Mouse (Mus musculus): ENCODE data around the gene Il6ra. TPM values are rescaled to one million over a fixed set of nuclear protein-coding genes. Genes with fewer than 3 reads are reported as not detected.

The Il6ra gene
- polyA plus RNA-seq, 1 experiment from 2014 or later = 1.1 TPM

DNA sequence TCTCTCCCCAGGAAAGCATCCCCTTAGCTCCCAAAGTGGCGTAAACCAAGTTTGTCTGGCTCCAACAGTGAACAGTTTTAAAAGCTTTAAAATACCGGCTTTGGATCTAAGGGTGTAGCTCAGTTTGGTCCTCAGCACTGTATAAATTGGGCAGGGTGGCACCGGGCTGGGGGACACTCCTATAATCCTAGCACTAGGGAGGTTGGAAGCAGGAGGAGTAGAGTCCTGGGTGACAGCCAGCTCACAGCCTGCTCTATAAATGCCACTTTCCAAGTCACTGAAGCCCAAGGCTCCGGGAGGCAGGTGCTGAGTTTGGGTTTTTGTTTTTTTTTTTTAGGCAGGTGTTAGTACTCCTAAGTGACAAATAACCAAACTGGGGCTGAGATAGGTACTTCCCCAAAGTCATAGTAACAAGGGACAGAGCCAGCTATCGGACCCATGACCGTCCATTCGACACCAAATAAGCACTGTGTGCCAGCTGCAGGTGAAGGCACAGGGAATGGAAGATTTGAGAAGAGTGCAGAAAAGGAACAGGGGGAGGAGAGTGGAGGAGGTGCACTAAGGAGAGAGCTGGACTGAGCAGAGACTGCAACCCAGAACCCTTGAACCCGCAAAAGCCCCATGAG lies 30.3 kb downstream of the Il6ra start:
- ATAC-seq (replicated peaks; ENCODE audit: low FRiP score) = no peak
- Histone ChIP-seq H3K27me3 (no peaks in the 10 kb centered on the region), H3K36me3 (no peaks in the 10 kb centered on the region), H3K4me2 (no peak overlapping the region), H3K4me1 (0 out of 2 replicates have a peak, but pooled peaks cover 2% of the 10 kb centered on the region), H3K9ac (no peak overlapping the region), H3K27ac (no peak overlapping the region), H3K4me3 (replicated peaks) (no peak overlapping the region), H3K9me3 (replicated peaks) (no peaks in the 10 kb centered on the region)
- 73% methylated on average over 8 of the region's 8 CpGs for WGBS

GRCm38 (mm10) chr3:89880036-89880851 lies 32.8 kb downstream of the Il6ra start:
- H3K9ac ChIP-seq = no peak overlapping the region
- H3K4me1 ChIP-seq = peaks cover 5% of the 10 kb centered on the region; the same call in 1 of the 2 replicates
- WGBS = 62% methylated on average over 5 of the region's 5 CpGs
- H3K4me3 ChIP-seq (replicated peaks) = no peak overlapping the region
- no peaks in the 10 kb centered on the region for H3K27me3 ChIP-seq
- no peak for ATAC-seq (replicated peaks; ENCODE audit: low FRiP score)
- H3K4me2 ChIP-seq = no peak overlapping the region
- no peaks in the 10 kb centered on the region for H3K36me3 ChIP-seq
- H3K9me3 ChIP-seq (replicated peaks) = no peaks in the 10 kb centered on the region
- no peak overlapping the region for H3K27ac ChIP-seq

DNA sequence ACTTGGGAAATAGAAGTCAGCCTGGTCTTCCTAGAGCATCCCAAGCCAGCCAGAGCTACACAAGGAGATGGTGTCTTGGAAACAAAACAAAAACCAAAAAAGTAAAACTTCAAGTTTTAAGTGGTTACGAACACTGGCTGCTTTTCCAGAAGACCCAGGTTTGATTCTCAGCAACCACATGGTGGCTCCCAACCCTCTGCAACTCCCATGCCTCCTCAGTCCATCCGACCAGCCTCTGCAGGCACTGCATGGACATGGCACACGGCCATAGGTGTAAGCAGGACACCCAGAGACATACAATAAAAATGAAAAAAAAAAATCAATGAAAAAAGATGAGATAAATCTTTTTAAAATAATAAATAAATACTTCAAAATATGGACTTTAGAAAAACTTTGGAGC lies 33.7 kb downstream of the Il6ra start:
- no peaks in the 10 kb centered on the region for H3K27me3 ChIP-seq
- H3K4me1 ChIP-seq = peaks cover 5% of the 10 kb centered on the region; the same call in 1 of the 2 replicates
- no peaks in the 10 kb centered on the region for H3K9me3 ChIP-seq (replicated peaks)
- ATAC-seq (replicated peaks; ENCODE audit: low FRiP score) = no peak
- H3K4me3 ChIP-seq (replicated peaks) = no peak overlapping the region
- H3K4me2 ChIP-seq = no peak overlapping the region
- WGBS = 63% methylated on average over 3 of the region's 3 CpGs
- no peak overlapping the region for H3K9ac ChIP-seq
- no peak overlapping the region for H3K27ac ChIP-seq
- no peaks in the 10 kb centered on the region for H3K36me3 ChIP-seq

GRCm38 (mm10) chr3:89878456-89878855 lies 34.5 kb downstream of the Il6ra start:
- 58% methylated on average over 3 of the region's 3 CpGs for WGBS
- no peaks in the 10 kb centered on the region for H3K27me3 ChIP-seq
- peaks cover 3% of the 10 kb centered on the region; the same call in 1 of the 2 replicates for H3K4me1 ChIP-seq
- no peak overlapping the region for H3K9ac ChIP-seq
- no peak overlapping the region for H3K4me2 ChIP-seq
- ATAC-seq (replicated peaks; ENCODE audit: low FRiP score) = no peak
- no peak overlapping the region for H3K27ac ChIP-seq
- no peaks in the 10 kb centered on the region for H3K36me3 ChIP-seq
- H3K9me3 ChIP-seq (replicated peaks) = no peaks in the 10 kb centered on the region
- no peak overlapping the region for H3K4me3 ChIP-seq (replicated peaks)

DNA sequence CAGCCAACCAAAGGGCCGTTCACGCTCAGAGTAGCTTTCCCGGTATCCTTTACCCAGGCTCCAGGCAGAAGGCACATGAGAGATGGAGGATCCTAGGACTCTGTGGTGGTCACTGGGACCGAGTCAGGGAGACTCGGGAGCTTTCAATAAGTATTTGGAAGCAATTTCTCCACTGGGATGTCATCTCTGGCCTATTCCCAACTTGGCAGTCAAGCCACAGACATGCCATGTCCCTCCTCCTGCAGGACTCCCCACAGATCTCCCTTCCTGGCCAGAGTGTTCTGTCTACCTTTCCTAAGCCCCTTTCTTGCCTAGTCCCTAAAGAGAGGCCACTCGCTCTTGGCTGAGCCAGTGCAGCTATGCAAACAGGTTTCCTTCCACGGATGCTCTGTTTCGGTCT lies 35.9 kb downstream of the Il6ra start:
- H3K27me3 ChIP-seq = no peaks in the 10 kb centered on the region
- H3K4me1 ChIP-seq = peaks cover 10% of the 10 kb centered on the region
- 0 out of 2 replicates have a peak, but pooled peaks cover 4% of the 10 kb centered on the region for H3K9me3 ChIP-seq (replicated peaks)
- no peak overlapping the region for H3K9ac ChIP-seq
- ATAC-seq (replicated peaks; ENCODE audit: low FRiP score) = no peak
- H3K4me3 ChIP-seq (replicated peaks) = no peak overlapping the region
- no peaks in the 10 kb centered on the region for H3K36me3 ChIP-seq
- WGBS = 81% methylated on average over 8 of the region's 8 CpGs
- no peak overlapping the region for H3K27ac ChIP-seq
- H3K4me2 ChIP-seq = no peak overlapping the region

DNA sequence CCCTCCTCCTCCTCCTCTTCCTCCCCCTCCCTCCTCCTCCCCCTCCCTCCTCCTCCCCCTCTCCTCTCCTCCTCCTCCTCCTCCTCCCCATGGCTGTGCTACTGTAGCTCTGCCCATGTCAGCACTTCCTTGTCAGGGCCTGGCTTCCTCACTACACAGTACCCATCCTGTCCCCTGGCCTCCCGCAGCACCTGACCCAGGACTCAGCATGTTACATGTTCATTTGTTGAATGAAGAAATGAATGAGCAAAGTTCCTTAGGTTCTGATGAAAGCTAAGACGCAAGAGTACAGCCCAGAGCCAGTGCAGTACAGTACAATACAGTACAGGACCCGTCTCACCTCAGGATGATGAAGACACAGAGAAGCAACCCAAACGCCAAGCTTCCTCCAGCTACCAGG lies 36.5 kb downstream of the Il6ra start:
- Histone ChIP-seq H3K27me3 (no peaks in the 10 kb centered on the region), H3K4me2 (no peak overlapping the region), H3K4me3 (replicated peaks) (no peak overlapping the region), H3K4me1 (peaks cover 14% of the 10 kb centered on the region), H3K9me3 (replicated peaks) (0 out of 2 replicates have a peak, but pooled peaks cover 4% of the 10 kb centered on the region), H3K36me3 (no peaks in the 10 kb centered on the region), H3K27ac (no peak overlapping the region), H3K9ac (no peak overlapping the region)
- ATAC-seq (replicated peaks; ENCODE audit: low FRiP score) = no peak
- 68% methylated on average over 4 of the region's 4 CpGs for WGBS

DNA sequence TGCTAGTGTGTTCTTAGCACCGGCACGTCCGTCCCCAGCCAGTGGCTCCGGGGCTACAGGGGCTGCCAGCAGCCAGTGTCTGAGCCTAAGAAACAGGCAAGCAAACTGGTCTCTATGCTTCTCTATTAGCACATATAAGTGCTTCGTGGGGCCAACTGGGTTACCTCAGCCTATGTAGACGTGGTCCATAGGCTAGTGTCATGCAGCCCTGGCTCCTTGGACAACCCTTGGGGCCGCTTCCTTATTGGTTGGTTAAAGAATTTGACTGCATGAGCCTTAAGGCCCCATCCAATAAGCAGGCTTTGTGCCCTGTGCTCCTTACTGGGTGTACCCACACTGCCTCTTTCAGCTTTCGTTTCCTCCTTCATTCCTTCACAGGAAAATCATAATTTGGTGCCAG lies 37.2 kb downstream of the Il6ra start:
- no peak for ATAC-seq (replicated peaks; ENCODE audit: low FRiP score)
- 87% methylated on average over 8 of the region's 8 CpGs for WGBS
- 0 out of 2 replicates have a peak, but pooled peaks cover 4% of the 10 kb centered on the region for H3K9me3 ChIP-seq (replicated peaks)
- H3K27ac ChIP-seq = no peak overlapping the region
- peaks cover 20% of the 10 kb centered on the region for H3K4me1 ChIP-seq
- H3K4me2 ChIP-seq = no peak overlapping the region
- no peaks in the 10 kb centered on the region for H3K27me3 ChIP-seq
- H3K9ac ChIP-seq = no peak overlapping the region
- H3K36me3 ChIP-seq = no peaks in the 10 kb centered on the region
- no peak overlapping the region for H3K4me3 ChIP-seq (replicated peaks)

DNA sequence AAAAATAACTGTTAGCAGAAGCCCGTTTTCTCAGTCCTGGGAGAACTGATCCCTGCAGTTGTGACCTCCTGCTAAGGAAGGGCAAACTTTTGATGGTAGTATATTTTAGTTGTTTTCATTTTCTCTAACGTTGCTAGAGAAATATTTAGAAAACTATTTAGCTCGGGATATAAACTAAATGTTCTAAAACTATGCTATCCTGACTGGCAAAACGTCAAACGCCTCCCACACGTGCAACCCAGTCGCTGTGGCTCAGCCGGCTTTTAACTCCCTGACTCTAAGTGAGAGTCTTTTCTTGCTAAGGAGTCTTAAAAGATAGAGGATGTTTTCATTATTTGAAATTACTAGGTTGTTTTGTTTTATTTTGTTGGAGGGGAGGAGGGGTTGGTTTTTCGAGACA lies 38.0 kb downstream of the Il6ra start:
- no peaks in the 10 kb centered on the region for H3K27me3 ChIP-seq
- H3K4me3 ChIP-seq (replicated peaks) = no peak overlapping the region
- 0 out of 2 replicates have a peak, but pooled peaks cover 4% of the 10 kb centered on the region for H3K9me3 ChIP-seq (replicated peaks)
- no peak overlapping the region for H3K4me2 ChIP-seq
- 51% methylated on average over 9 of the region's 9 CpGs for WGBS
- no peaks in the 10 kb centered on the region for H3K36me3 ChIP-seq
- no peak overlapping the region for H3K27ac ChIP-seq
- ATAC-seq (replicated peaks; ENCODE audit: low FRiP score) = no peak
- H3K9ac ChIP-seq = no peak overlapping the region
- peaks cover 27% of the 10 kb centered on the region for H3K4me1 ChIP-seq

DNA sequence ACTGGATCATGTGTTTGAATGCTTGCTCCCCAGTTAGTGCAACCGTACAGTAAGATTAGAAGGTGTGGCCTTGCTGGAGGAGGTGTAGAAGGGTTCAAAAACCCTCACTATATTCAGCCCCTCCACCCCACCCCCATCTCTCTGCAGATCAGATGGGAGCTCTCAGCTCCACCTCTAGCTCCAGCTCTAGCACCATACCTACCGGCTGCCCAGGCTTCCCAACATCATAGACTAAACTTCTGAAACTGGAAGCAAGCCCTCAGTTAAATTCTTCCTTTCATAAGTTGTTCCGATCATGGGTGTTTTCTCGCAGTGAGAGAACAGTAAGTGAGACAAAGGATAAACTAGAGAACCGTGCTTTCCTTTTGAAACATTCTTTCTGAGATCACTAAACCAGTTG lies 38.9 kb downstream of the Il6ra start:
- Histone ChIP-seq H3K27me3 (no peaks in the 10 kb centered on the region), H3K36me3 (no peaks in the 10 kb centered on the region), H3K4me2 (no peak overlapping the region), H3K4me1 (peaks cover 34% of the 10 kb centered on the region), H3K9me3 (replicated peaks) (0 out of 2 replicates have a peak, but pooled peaks cover 4% of the 10 kb centered on the region), H3K27ac (no peak overlapping the region), H3K4me3 (replicated peaks) (no peak overlapping the region), H3K9ac (no peak overlapping the region)
- ATAC-seq (replicated peaks; ENCODE audit: low FRiP score) = no peak
- WGBS = 92% methylated on average over 5 of the region's 5 CpGs

DNA sequence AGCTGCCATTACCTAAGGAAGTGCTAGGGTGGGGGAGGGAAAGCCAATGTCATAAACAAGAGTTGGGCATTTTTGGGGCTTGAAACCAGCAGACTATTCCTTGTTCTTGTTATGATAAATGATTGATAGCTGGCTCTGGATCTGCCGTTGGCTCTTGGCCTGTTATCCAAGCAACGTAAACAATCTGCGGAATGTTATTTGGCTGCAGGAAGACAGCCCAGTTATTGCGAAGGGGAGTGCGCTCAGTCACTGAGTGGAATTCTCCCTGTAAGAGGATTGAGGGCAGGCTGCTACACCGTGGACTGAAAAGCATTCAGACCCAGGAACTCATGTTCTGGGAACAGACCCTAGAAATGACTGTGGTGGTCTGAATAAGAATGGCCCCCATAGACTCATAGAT lies 40.3 kb downstream of the Il6ra start:
- Histone ChIP-seq H3K9ac (no peak overlapping the region), H3K9me3 (replicated peaks) (0 out of 2 replicates have a peak, but pooled peaks cover 4% of the 10 kb centered on the region), H3K36me3 (no peaks in the 10 kb centered on the region), H3K4me3 (replicated peaks) (no peak overlapping the region), H3K27me3 (no peaks in the 10 kb centered on the region), H3K27ac (peak overlapping the region; percentile 45; the same call in 1 of the 2 replicates), H3K4me1 (peaks cover 45% of the 10 kb centered on the region), H3K4me2 (no peak overlapping the region)
- 60% methylated on average over 6 of the region's 6 CpGs for WGBS
- no peak for ATAC-seq (replicated peaks; ENCODE audit: low FRiP score)

DNA sequence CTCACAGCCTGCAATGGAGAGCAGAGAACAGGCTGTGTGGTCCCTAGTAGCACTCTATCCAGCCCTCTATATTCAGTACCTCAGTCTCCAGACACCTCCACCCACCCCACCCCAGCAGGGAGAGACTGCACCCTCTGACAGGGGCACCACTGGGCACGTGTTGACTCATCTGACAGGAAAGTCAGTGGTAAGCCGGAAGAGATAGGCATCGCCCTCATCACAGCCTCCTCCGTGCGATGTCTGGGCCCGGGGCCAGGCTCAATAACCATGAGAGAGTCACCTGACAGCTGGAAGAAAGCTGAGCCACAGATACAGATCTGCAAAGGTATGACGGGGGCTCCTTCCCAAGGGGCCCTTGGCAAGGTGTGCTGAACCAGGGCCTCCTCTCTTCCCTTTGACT lies 40.8 kb downstream of the Il6ra start:
- WGBS = 80% methylated on average over 7 of the region's 7 CpGs
- H3K36me3 ChIP-seq = no peaks in the 10 kb centered on the region
- no peak overlapping the region for H3K4me2 ChIP-seq
- 0 out of 2 replicates have a peak, but pooled peaks cover 4% of the 10 kb centered on the region for H3K9me3 ChIP-seq (replicated peaks)
- H3K4me1 ChIP-seq = peaks cover 46% of the 10 kb centered on the region
- H3K27ac ChIP-seq = peak overlapping the region; percentile 45; the same call in 1 of the 2 replicates
- no peak overlapping the region for H3K9ac ChIP-seq
- no peaks in the 10 kb centered on the region for H3K27me3 ChIP-seq
- H3K4me3 ChIP-seq (replicated peaks) = no peak overlapping the region
- ATAC-seq (replicated peaks; ENCODE audit: low FRiP score) = peak; percentile 50; the same call in 1 of the 2 replicates

DNA sequence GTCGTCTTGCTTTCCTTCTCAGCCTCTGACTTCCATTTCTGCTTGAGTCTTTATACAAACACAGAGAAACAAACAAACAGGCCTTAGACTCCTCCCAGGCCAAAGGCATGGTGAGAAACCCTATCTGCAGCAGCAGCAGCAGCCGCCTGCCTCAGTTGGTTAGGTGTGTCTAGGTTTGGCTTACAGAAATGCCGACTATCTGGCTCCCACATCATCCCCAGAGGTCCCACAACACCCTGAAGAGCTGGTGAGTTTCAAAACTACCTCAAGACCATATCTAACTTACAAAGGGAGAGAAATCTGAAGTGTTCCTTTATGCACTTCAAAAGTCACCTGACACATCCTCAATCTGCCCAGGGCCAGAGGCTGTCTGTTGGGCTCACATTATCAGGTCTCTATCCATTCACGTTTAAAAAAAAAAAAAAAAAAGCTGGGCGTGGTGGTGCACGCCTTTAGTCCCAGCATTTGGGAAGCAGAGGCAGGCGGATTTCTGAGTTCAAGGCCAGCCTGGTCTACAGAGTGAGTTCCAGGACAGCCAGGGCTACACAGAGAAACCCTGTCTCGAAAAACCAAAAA lies 41.6 kb downstream of the Il6ra start:
- Histone ChIP-seq H3K4me3 (replicated peaks) (no peak overlapping the region), H3K27ac (no peak overlapping the region), H3K9me3 (replicated peaks) (0 out of 2 replicates have a peak, but pooled peaks cover 4% of the 10 kb centered on the region), H3K9ac (no peak overlapping the region), H3K4me1 (peaks cover 46% of the 10 kb centered on the region), H3K4me2 (no peak overlapping the region), H3K27me3 (no peaks in the 10 kb centered on the region), H3K36me3 (no peaks in the 10 kb centered on the region)
- WGBS = 74% methylated on average over 8 of the region's 8 CpGs
- ATAC-seq (replicated peaks; ENCODE audit: low FRiP score) = no peak

Data from kidney, embryonic 15.5 days (tissue).